Mouse (Mus musculus) frontal cortex, adult 2 months (tissue): Measurements from ENCODE around the gene Saysd1. TPM values are rescaled to one million over a fixed set of nuclear protein-coding genes. Genes with fewer than 3 reads are reported as not detected.
"Not testable (repeated sequence)": the region's sequence is repeated elsewhere in the genome, so short reads cannot be mapped to it uniquely, and the experiment has no call there.

ENCODE experiments used
- DNase-seq, 2 experiments: peaks; one replicate each; pipeline ENCODE4 v3.0.0; 2022; ENCODE audit warnings: low spot score in 1 of 2; ENCODE audit errors: extremely low spot score in 1 of 2
- polyA plus RNA-seq: library from polyadenylated mRNA; depleted of rRNA; stranded (reverse); fragments of >200 nt; gene quantifications from 2 replicates; pipeline ENCODE4 v1.2.3, GENCODE M21; 2012; rRNA removed

The Saysd1 gene
- polyA plus RNA-seq, 1 experiment: 8.6 TPM

DNA sequence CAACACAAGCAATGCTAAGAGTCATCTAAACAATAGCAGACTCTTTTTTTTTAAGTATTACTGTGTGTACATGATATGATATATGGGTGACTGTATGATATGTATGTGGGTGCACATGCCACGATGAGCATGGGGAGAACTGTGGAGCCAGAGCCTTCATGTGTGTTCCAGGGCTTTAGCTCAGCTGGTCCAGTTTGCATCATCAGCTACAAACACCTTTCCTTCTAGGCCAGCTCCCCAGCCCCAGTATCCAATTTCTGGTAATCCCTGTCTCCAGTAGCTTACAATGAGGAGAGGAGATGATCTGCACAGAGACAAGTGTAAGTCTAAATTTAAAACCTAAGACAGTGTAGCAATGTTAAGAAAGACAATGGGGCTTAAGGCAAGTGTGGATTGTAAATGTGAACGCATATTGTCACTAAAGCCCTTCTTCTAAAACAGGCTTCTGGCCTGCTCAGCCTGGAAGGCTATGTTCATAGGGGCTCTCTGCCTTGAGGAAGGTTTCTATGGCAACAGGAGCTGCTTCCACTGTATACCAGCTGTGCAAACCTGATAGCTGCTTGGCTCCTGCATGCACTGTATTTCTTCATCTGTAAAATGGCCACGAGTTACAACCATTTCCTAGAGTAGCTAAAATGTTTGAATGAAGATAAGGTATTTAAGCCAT lies 90.4 kb downstream of the Saysd1 start:
- peak; percentile 20 to 40 for DNase-seq

DNA sequence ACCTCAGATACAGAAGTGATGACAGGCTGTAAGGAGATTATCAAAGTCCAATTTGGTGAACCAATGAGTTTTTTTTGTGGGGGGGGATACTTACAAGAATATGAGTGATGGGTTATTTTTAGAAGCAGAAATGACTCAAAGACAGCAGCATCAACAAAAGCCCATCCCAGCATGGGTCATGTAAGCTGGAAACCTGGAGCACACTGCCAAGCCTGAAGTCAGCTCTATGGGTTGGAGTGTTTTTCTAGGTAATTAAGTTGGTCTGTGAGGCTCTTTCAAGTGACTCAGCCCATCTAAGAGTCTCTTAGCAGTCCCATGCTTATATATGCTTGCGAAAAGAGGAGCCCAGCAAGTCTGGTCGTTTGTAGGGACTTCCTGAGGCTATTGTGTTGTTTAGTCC lies 91.0 kb downstream of the Saysd1 start:
- DNase-seq: no peak

DNA sequence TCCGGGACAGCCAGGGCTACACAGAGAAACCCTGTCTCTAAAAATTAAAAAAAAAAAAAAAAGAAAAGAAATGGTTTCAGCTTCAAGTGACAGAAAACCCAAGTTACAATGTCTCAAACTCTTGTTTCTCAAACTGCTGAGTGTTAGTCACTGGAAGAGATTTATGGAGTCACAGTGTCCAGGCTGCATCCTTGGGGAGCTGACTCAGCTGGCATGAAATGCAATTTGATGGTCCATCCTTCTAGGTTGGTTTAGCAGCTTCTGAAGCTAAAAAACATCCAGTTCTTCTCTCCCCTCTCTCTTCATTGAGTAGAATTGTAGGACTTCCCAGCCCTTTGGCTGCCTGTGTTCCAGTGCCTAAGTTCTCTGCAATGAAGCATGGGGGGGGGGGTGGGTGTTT lies 94.3 kb downstream of the Saysd1 start:
- no peak for DNase-seq

DNA sequence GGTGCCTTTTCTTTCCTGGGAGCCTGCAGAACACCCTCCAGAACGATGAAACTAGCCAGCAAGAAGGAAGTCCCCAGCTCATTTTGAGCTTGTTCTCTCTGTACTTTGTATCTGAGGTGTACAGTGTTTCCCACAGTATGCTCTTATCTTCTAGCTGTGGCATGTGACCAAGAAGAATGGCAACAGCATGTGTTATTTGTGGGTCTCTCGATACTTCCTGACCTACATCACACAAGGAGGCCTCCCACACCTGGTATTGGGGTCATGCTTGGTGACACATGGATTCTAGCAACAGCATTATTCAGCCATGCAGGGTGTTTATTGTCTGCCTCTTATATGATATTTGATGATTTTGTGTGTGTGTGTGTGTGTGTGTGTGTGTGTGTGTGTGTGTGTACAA lies 96.5 kb downstream of the Saysd1 start:
- DNase-seq: no peak

DNA sequence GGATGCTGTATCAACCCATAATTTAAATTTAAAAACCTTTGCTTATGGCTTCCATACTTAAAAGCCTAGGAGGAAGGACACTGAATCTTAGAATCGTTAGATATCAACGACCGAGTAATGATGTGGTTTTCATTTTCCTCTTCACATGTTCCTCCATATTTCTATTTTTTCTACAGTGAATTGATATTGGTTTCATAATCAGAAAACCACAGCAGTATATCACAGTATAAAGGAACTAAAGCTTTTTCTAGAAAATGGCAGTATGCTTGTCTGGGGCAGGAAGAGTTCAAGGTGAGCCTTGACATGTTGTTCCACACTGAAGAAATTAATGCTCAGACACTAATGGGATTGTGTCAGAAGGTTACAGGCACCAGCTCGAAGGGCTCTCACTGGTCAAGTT lies 97.4 kb downstream of the Saysd1 start:
- DNase-seq: no peak

DNA sequence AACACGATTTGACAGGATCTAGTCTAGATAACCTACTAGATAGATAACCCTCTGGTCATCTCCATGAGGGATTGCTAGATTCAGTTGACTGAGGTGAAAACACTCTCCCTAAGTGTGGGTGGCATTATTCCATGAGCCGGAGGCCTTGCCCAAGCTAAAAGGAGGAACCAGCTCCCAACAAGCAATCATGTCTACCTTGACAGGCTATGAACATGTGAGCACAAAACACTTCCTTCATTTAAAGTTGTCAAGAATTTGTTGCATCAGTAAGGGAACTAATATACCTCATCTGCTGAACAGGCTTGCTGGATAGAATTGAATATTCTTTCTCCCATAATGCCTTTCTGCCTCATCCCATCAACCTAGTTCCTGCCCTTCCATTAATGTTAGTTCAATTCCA lies 98.5 kb downstream of the Saysd1 start:
- no peak for DNase-seq

DNA sequence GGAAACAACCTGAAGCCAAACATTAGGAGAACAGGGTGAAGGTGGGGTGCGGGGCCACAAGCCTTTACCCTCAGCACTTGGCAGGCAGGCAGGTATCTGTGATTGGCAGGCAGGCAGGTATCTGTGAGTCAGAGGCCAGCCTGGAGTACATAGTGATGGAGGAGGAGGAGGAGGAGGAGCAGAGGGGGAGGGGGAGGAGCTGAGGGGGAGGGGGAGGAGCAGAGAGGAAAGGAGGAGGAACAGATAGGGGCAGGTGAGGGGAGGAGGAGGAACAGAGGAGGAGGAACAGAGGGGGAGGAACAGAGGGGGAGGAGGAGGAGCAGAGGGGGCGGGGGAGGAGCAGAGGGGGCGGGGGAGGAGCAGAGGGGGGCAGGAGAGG lies 105.6 kb downstream of the Saysd1 start:
- no peak for DNase-seq

DNA sequence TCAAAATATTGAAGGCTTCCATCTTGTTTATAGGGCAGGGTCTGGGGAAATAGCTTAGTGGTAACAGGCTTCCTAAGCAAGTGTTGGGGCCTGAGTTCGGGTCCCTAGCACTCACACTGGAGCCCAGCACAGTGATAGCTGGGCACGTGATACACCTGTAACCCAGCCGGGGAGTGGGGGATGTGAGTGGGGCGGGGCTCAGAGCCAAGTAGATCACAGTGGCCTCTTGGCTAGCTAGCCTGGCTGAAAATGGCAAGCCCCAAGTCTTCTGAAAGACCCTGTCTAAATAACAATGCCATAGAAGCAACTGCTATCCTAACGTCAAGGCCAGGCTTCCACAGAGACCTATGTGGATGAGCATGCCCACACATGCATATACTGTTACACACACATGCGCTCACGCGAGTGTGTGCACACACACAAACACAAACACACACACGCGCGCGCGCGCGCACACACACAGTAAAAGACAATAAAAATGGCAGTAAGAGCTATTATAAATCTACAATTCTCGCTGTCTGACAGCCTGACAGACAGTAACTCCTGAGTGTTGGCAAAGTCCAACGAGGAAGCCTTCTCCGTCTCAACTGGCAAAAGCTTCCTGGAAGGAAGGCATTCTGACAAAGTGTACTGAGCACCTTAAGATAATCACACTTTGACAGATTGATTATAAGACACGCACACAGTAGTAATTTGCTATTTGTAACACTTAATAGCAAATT lies 106.2 kb downstream of the Saysd1 start:
- no peak for DNase-seq

DNA sequence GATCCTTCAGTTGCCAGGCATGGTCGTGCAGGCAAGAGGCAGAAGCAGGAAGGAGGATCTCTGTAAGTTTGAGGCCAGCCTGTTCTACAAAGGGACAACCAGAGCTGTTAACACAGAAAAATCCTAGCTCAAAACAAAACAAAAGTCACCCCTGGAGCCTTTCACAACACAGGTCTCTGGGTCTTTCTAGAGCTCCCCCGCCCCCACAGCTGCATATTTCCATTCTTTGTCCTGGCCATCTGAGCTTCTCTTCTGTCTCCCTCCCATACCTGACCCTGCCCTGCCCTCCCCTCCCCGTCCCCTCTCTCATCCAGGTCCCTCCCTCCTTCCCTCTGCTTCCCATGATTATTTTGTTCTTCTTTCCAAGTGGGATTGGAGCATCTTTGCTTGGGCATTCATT lies 108.7 kb downstream of the Saysd1 start:
- DNase-seq: no peak

DNA sequence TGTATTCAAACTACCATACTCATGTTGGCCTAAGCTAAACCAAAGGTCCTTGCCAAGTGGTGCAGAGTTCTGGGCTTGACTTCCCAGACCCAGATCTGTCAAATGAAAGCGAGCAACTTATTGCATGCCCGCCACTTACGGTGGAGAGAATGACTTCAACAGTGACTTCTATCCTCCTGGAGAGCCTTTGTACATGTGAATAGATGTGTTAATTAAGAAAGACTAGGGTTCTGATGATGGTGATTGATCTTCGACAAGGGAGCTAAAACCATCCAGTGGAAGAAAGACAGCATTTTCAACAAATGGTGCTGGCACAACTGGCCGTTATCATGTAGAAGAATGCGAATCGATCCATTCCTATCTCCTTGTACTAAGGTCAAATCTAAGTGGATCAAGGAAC lies 110.9 kb downstream of the Saysd1 start:
- not testable (repeated sequence) for DNase-seq

Other genes with a start within 250 kb of the Saysd1 start
- gene Gng2, start 160.9 kb downstream of the Saysd1 start, polyA plus RNA-seq: 70.9 and 75.4 TPM in 2 replicates
- gene Kcnk5, start 43.3 kb upstream of the Saysd1 start, polyA plus RNA-seq: 0.80 and 0.86 TPM in 2 replicates
- not detected in 2 replicates for gene Kcnk16, start 130.7 kb upstream of the Saysd1 start, polyA plus RNA-seq
- 26.7 and 38.3 TPM in 2 replicates for gene Nudt13, start 156.2 kb upstream of the Saysd1 start, polyA plus RNA-seq
- 30.9 and 31.3 TPM in 2 replicates for gene Ecd, start 209.6 kb upstream of the Saysd1 start, polyA plus RNA-seq
- gene Fam149b, start 209.6 kb upstream of the Saysd1 start, polyA plus RNA-seq: 56.6 and 58.7 TPM in 2 replicates